Mouse (Mus musculus) CD4-positive helper T cell, adult 2 months (primary cell): ENCODE data around the gene Duoxa2.

Source experiments
- DNase-seq: peaks from one replicate; pipeline ENCODE4 v3.0.0-alpha.2; 2012; ENCODE audit warnings: low read depth, missing footprints, low spot score

Duoxa2 gene

GRCm38 (mm10) chr2:122298596-122299490 lies at the start of gene Duoxa2:
TSS of gene Duoxa2 (plus strand) at chr2:122298900.
- peak; percentile 64 for DNase-seq

- DNase-seq, result no peak
Observed at GRCm38 (mm10) chr2:122255997-122256396, 42.7 kb upstream of the Duoxa2 start.

- no peak for DNase-seq
Observed at GRCm38 (mm10) chr2:122260729-122261128, 38.0 kb upstream of the Duoxa2 start.

- DNase-seq, result no peak
Observed at GRCm38 (mm10) chr2:122264690-122265089, 34.0 kb upstream of the Duoxa2 start.

- DNase-seq, result no peak
Observed at GRCm38 (mm10) chr2:122266407-122267193, 32.1 kb upstream of the Duoxa2 start.

GRCm38 (mm10) chr2:122278769-122279168 lies 19.9 kb upstream of the Duoxa2 start:
- DNase-seq, result no peak

GRCm38 (mm10) chr2:122284091-122284490 lies 14.6 kb upstream of the Duoxa2 start:
- DNase-seq, result no peak

- no peak for DNase-seq
Observed at GRCm38 (mm10) chr2:122286137-122286536, 12.6 kb upstream of the Duoxa2 start.

GRCm38 (mm10) chr2:122294916-122295315 lies 3.8 kb upstream of the Duoxa2 start:
- DNase-seq, result no peak

- no peak for DNase-seq
Observed at GRCm38 (mm10) chr2:122297271-122298095, 1.2 kb upstream of the Duoxa2 start.

- no peak for DNase-seq
Observed at GRCm38 (mm10) chr2:122298096-122298499, 602 bp upstream of the Duoxa2 start, which contains the start of gene Duox2. TSS of gene Duox2 (minus strand) at chr2:122298449.

- no peak for DNase-seq
Observed at GRCm38 (mm10) chr2:122299911-122300655, 1.4 kb downstream of the Duoxa2 start.

GRCm38 (mm10) chr2:122300656-122301020 lies 1.9 kb downstream of the Duoxa2 start:
- DNase-seq, result no peak

- peak; percentile 52 for DNase-seq
Observed at GRCm38 (mm10) chr2:122301081-122301920, 2.6 kb downstream of the Duoxa2 start.

- DNase-seq, result no peak
Observed at GRCm38 (mm10) chr2:122301921-122302573, 3.3 kb downstream of the Duoxa2 start.

- DNase-seq, result peak; percentile 76
Observed at GRCm38 (mm10) chr2:122302574-122303241, 4.0 kb downstream of the Duoxa2 start.

GRCm38 (mm10) chr2:122304544-122304943 lies 5.8 kb downstream of the Duoxa2 start:
- no peak for DNase-seq

- DNase-seq, result no peak
Observed at GRCm38 (mm10) chr2:122305097-122305892, 6.6 kb downstream of the Duoxa2 start.
